Mouse (Mus musculus) T-cell, adult 2 months (primary cell): ENCODE results near the gene Nelfa.
"Not testable (repeated sequence)": the region's sequence is repeated elsewhere in the genome, so short reads cannot be mapped to it uniquely, and the experiment has no call there.

ENCODE experiments used
- DNase-seq: peaks from one replicate; pipeline ENCODE4 v3.0.0; 2022; ENCODE audit warnings: low spot score

Gene Nelfa

DNA sequence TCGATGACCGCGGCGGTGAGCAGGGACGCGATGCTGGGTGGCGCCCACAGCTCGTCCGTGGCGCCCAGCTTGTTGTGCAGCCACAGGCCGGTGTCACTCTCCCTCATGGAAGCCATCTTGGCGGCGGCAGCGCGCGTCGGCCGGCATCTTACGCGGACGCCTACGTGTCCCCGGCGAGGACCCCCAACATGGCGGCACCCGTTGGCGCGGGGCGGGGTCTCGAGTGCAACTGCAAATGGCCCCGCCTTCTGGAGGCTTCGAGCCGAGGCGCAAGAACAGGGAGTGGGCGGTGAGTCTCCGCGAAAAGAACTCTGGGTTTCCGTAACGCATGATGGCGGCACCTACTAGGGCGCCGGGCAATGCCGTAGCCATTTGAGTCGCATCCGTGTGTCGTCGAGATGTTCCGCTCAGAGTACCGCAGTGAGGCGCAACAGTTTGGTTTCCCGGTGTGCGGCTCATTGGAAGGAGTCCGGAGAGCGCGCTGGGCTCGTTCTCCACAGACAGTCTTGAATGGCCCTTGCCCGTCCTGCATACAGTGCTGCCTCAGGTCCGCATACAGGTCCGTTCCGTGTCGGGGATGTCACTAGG lies at the start of gene Nelfa:
Gene Nelfa, minus strand, starts transcription at position 294 of the 588 bp plus-strand sequence.
- DNase-seq = peak; percentile 99

DNA sequence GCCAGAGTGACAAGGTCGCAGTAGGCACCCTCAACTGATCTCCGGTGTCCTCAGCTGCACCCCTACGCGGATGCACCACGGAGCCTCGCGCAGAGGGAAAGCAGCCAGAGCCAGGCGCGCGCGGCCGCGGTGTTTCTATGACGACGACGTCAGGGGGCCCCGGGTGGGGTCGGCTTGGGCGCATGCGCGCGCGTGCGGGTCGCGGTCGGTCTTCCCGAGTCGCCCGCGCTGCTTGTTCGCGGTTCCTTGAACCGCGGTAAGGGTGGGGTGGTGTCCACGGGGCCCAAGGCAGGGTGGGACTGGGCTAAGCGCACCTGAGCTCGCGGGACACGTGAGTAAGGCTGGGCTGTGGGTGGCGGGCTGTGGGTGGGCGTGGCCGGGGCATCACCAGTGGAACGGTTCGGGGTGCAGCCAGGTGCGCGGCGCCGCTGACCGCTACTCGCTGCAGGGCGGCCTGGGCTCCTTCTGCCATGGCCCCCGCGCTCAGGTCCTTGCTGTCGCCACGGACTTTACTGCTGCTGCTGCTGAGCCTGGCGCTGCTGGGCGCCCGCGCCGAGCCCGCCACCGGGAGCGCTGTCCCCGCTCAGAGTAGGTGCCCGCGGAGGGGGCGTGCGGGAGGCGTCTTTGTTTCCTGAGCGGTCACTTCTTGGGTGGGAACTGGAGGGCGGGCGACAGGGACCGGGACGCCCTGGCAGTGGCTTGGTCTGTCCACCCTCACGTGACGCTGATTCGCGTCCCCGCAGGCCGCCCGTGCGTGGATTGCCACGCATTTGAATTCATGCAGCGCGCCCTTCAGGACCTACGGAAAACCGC lies 47.3 kb upstream of the Nelfa start, which contains the start of gene Gm1673:
Gene Gm1673, plus strand, starts transcription at position 125 of the 813 bp plus-strand sequence.
- DNase-seq = peak; percentile 53

DNA sequence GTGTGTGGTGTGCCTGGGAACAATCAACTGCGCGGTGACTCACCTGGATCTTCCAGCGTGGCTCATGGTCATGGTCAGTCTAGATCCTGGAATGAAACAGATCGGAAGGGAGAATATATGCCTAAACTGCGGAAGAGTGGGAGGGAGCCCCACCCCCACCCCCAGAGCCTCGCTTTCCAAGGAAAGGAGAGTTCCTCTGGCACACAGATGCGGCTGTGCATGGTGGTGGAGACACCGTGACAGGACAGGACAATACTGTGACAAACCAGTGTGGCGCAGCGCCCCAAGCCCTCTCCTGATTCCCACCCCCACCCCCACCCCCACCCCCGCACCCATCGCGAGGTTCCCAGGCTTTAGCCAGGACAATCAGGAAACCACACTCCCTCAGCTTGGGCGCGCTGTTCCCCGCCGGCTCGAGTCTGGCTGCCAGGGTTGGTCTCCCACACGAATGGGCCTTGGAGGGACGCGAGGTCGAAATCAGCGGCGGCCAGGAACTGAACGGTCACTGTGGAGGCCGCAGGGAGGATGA lies 46.6 kb upstream of the Nelfa start:
- no peak for DNase-seq

DNA sequence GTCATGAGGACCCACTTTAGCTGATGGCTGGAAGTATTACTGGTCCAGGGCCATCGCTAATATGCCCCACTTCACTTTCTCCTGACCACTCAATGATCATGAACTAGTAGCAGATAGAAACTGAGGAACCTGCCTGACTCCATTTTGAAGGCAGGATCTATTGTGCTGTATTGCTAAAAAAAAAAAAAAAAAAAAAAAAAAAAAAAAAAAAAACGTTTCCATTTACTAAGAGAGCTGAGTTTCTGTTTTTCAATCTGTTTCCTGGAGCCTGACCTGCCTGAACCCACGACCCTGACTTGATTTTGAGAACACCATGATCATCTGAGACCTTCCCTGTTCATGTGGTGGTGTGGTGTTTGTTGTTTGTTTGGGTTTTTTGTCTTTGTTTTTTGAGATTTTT lies 40.1 kb upstream of the Nelfa start:
- no peak for DNase-seq

DNA sequence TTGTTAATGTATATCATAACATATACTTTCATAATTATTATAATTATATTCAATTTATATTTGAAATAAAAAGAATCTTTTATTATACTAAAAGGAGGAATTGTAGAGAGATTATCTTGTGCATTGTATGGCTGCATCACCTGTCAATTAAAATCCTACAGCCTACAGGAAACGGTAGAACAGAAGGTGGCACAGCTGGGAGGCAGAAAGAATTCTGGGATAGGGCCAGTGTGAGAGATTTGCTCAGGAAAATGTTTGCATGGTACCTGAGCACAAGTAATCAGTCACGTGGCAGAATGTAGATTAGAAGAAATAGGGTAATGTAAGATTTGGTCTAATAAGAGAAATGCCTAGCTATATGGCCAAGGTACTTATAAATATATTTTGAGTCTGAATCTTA lies 38.5 kb upstream of the Nelfa start:
- DNase-seq = no peak

DNA sequence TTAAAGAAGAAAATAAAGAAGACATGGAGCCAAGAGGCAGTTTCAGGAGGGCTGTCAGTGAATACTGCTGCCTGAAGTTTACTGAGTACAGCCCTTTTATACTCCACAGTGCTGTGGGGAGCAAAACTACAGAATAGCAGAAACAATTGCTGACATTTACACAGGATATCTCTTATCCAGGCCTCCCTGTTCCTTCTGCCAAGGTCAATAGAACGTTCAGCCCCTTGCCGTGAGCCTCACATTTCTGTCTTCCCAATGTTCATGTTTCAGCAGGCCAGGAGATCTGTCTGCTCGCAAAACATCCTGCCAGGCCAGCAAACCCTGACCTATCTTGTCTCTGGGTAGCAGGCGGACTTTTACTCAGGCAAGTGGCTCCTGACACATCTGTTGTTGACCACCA lies 23.2 kb upstream of the Nelfa start:
- no peak for DNase-seq

DNA sequence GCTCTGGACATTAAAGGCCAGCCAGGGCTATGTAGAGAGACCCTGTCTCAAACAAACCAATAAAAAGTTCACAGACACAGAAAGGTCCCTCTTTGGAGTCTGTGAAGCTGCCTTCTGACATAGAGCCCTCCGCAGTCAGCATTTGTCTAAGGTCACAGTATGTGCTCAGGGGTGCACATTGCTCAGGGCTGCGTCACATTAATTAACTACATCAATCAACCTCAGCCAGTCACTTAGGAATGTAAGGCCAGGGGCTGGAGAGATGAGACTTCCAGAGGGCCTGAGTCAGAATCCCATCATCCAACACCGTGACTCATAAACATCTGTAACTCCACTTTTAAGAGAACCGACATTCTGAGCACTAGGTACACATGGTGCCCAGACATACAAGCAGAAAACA lies 19.7 kb upstream of the Nelfa start:
- no peak for DNase-seq

DNA sequence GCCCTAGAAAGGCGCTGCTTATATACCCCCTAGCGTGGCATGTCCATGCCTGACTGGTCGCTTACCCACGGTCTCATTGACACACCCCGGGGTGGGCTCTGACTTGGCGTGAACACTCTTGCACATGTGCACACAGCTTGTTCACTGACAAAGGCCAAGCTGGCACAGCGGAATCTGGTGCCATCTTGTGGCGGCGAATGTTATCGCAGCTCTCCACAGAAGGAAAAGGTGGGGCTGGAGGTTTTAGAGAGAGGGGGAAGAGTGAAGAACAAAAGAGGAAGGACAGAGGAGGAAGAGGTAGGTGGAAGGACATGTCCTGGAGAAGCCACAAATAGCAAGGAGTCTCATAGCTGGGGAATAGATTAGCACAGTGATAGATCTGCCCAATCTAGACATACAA lies 18.1 kb upstream of the Nelfa start:
- DNase-seq = peak; percentile 67

DNA sequence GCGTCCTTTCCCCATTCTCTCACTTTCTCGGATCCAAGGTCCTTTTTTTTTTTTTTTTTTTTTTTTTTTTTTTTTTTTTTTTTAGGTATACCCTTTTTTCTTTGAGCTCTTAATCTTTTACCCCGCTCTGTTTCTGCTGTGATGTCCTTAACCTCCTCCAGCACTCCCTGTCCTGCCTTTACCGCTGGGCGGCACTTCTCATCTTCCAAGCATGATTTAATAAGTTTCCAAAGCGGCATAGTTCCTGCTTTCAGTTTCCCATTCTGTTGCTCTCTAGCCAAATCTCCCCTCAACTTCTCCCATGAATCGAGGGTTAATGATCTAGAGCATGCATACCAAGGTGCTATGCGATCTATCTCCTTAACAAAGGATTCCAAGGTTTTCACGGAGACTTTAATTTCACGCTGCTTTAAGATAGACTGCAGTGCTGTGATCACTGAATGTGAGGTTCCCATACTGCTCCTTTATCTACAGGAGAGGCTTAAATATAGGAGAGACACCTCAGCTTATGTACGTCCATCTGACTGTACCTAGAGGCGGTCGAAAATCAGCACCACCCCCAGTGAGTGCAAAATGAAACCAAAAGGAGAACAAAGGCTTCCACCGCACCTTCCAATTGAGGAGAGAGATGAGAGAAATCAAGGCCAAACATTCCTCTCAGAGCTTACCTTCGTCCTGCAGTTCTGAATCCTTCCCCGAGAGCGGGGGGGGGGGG lies 17.4 kb upstream of the Nelfa start:
- no peak for DNase-seq

DNA sequence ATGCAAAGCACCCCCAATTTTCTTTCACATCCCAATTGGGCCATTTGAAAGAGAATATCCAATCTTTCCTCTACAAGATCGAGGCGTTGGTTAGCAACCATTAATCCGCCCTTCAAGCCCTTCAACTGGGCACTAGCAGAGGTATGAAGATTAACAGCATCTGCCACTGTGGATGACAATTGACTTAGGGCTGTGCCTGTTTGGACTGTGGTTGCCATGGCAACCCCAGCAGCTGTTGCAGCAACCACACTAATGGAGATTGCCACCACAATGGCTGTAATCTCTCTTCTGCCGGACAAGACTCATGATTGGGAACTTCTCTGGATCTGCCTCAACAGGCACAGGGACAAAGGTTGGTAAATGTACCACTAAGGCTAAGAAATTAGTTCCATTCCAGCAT lies 12.1 kb upstream of the Nelfa start:
- no peak for DNase-seq

DNA sequence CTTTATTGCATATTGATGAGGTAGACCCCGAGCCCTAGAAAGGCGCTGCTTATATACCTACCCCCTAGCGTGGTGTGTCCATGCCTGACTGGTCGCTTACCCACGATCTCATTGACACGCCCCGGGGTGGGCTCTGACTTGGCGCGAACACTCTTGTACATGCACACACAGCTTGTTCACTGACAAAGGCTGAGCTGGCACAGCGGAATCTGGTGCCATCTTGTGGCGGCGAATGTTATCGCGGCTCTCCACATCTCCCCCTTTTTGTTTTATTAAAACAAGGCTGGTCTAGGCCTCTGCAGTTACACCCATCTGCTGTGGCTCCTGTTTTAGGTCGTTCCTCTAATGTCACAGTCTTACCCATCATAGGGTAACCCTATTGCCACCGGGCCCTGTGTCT lies 10.8 kb upstream of the Nelfa start:
- DNase-seq = not testable (repeated sequence)

DNA sequence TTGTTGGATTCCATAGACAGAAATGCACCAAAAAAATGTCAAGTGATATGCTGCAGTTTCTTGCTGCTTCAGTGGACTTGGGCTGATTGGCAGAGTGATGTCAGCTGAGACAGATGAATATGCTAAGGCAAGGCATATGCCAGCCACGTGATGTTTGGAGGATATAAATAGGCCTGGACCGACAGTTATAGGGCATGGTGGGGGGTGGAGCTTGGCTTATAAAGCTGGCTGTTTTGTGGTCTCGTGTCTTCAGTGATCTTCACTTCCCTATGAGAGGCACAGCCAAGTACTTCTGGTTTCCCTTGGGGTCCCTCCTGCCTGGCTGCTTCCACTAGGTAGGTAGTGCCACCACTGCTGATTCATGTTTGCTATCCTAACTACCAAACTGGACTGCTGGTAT lies 2.2 kb upstream of the Nelfa start:
- peak; percentile 14 for DNase-seq

DNA sequence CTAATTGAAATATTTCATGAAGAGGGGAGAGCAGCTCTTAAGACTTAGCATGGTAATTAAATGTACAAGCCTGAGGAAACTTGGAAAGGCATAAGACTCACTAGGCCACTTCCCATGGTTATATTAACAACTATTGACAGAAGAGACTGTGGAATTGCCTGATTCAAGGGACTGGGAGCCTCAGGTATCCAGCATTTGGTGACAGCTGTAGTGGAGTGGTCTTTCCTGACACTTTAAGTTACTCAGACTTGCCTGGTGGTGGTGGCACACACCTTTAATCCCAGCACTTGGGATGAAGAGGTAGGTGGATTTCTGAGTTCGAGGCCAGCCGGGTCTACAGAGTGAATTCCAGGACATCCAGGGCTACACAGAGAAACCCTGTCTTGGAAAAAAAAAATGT lies 1.0 kb upstream of the Nelfa start:
- DNase-seq = no peak

DNA sequence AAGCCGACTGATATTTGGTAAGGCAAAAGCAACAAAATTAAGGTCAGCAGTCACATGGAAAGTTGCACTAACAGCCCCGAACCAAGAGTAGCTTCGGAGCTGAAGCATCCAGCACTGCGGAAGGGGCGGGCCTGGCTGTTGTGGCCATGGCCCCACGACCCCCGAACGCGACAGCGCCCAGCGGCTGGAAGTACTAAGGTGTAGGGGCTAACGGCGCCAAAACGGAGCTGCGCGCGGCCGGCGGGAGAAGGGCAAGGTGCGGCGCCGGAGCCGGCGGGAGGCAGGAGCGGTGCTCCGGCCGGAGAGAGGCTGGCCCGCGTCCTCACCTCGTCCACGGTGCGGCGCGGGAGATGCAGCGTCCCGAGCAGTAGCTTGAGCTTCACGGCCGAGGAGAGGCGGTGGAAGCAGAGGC lies 507 bp downstream of the Nelfa start:
- peak; percentile 53 for DNase-seq

DNA sequence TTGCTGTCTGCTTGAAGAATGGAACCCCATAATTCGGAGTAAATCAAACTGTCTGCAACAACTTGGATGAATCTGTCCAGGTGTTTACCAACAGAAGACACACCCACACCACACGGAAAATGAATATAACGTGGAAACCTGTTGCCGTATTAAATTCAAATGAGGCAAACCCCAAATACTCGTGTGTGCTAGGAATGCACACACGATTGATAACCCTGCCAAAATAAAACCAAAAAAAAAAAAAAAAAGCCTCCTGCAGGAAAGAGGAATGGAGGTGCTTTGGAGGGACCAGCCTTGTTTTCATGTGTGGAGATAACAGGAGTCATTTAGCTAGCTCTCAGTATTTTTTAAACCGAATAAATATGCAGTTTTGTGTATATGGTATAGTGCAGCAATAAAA lies 1.3 kb downstream of the Nelfa start:
- DNase-seq = no peak

DNA sequence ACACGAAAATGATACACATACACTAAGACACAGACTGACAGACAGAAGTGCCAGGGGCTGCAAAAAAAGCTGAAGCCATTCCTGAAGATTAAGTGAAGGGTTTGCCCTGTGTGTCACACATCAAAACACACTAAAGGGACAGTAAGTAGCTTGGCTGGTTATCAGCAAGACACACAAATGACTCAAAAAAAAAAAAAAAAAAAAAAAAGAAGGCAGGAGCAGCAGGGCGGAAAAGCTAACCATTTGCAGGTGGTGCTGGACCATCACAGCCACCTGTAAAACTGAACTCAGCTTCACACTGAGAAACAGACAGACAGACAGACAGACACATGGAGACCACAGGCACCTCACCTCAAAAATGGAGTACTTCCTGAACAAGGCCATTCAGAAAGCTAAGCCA lies 2.1 kb downstream of the Nelfa start:
- DNase-seq = no peak

DNA sequence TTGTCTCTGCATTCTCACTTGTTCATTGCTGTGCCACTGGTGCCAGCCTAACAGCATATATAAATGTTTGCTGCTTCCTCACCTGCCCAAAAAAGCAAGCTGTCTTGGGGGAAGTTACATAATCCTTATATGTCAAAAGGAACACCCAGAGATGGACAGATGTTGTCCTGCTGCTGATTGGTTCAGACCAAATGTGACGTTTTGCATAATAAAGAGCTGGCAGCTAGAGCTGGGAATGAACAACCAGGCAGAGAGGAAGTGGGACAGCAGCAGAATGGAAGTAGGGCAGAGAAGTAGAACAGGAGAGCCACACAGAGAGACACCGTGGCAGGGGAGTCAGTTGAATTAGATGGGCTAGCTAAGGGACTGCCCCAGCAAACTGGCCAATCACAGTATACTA lies 3.8 kb downstream of the Nelfa start:
- no peak for DNase-seq

DNA sequence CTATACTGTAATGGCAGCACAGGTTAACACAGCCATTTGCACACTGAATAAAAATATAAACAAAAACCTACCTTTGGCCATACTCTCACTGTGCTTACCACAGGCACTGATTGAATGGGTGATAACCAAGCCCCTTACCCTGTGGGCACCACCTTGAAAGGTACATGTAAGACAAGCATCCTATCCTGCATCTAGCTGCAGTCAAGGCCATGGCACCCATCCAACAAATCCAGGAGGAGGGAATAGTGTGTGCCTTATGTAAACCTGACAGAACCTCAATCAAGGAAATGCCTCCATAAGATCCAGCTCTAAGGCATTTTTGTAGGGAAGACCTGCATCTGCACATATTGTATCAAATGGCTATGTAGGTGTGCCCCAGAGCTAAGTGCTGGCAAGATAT lies 10.0 kb downstream of the Nelfa start:
- no peak for DNase-seq

DNA sequence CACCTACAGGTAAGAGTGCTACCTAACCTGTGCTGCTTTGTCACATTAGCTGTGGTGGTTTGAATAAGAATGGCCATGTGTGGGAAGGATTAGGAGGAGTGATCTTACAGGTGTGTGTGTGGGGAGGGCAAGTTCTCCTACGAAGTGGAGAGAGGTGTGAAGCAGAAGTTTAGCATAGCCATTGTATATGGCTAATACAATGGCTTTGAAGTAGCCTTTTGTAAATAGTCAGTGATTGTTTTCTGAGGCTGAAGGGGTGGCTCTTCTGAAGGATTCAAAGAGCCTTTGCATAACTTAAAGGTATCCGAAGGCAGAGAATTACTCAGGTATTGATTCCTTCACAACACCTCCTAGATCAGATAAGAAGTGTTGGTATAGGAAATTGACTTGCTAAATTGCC lies 13.6 kb downstream of the Nelfa start:
- no peak for DNase-seq

DNA sequence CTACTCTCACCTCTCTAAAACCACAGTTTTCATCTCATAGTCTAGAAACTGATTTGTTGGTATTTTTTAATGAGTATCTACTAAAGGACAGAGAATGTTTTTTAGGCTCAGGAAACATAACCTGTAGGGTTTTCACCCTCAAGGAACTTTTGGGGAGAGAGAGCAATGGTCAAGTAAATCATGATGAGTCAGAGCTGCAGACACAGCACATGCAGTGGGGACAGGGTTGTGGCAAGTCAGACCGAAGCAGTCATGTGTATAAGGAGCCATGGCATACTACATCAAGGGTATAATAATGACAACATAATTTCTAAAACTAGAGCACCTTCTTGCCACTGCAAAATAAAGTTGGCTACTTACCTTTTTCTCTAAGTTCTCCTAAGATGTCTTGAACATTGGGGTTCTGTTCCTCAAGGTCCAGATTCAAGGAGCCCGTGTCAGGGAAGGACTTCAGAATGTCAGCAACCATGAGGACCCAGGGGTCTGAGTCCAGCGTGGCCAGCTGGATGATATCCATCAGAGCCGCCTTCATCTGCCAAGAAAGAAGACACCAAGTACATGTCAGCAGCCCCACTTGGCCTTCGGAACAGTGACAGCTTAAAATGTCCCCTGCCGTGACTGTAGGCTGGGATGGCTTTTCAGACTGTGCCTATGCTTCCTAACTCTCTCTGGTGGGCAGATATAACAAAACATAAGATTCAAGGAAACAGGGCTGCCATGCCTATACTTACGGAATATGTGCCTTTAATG lies 14.6 kb downstream of the Nelfa start:
- DNase-seq = no peak

DNA sequence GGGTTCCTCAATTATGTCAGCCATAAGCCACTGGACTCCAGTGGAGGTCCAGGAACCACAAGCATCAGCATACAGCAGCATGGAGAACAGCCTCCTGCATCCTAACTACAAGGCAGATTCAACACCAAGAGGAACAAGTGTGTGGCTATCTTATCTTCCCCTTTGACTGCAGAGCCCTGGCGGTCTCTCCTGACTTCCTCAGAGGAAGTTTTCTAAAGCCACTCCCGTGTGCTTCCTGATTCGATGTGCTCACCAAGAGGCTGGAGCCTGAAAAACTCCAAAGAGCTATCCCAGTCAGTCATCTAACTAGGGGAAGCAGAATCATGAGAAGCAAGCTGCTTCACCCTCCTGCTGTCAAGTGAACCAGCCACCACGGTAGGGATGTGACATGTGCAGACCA lies 15.3 kb downstream of the Nelfa start:
- DNase-seq = no peak

DNA sequence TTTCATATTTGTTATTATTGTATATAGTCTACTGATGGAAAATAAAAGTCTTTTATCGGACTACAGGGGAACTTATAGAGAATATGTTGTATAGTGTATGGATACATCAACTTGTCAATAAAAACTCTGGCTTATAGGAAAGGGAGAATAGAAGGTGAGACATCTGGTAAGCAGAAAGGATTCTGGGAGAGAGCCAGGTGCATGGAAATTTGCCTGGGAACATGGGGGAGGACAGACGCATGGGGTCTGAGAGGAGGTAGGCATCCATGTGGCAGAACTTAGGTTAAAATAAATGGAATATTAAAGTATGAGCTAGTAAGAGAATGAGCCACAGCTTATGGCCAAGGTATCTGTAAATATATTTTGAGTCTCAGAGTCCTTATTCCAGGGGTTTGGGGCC lies 16.2 kb downstream of the Nelfa start:
- no peak for DNase-seq
